Mouse (Mus musculus) lung, postnatal 25 days (tissue): Measurements from ENCODE around the gene Thumpd1.
"Not testable (repeated sequence)": the region's sequence is repeated elsewhere in the genome, so short reads cannot be mapped to it uniquely, and the experiment has no call there.

Experiments used
- DNase-seq: peaks from one replicate; pipeline ENCODE4 v3.0.0; 2022; ENCODE audit warnings: low spot score

Thumpd1 gene

GRCm38 (mm10) chr7:119720253-119720946 is at the start of gene Thumpd1:
TSS of gene Thumpd1 (minus strand) at chr7:119720798.
- DNase-seq: peak; percentile 91

GRCm38 (mm10) chr7:119769895-119770294 is 49.3 kb upstream of the Thumpd1 start:
- DNase-seq: no peak

- no peak for DNase-seq
Observed at GRCm38 (mm10) chr7:119766996-119767395, 46.4 kb upstream of the Thumpd1 start.

GRCm38 (mm10) chr7:119764377-119764776 is 43.8 kb upstream of the Thumpd1 start:
- no peak for DNase-seq

- DNase-seq: no peak
Observed at GRCm38 (mm10) chr7:119762166-119762697, 41.6 kb upstream of the Thumpd1 start.

- no peak for DNase-seq
Observed at GRCm38 (mm10) chr7:119760527-119760951, 39.9 kb upstream of the Thumpd1 start, which contains the start of gene Acsm3. TSS of gene Acsm3 (plus strand) at chr7:119760923.

- no peak for DNase-seq
Observed at GRCm38 (mm10) chr7:119753696-119754095, 33.1 kb upstream of the Thumpd1 start.

GRCm38 (mm10) chr7:119749942-119750341 is 29.3 kb upstream of the Thumpd1 start:
- DNase-seq: no peak

GRCm38 (mm10) chr7:119748761-119749160 is 28.2 kb upstream of the Thumpd1 start:
- no peak for DNase-seq

- DNase-seq: no peak
Observed at GRCm38 (mm10) chr7:119745869-119746268, 25.3 kb upstream of the Thumpd1 start.

GRCm38 (mm10) chr7:119744321-119744720 is 23.7 kb upstream of the Thumpd1 start:
- DNase-seq: no peak

GRCm38 (mm10) chr7:119739798-119740468 is 19.3 kb upstream of the Thumpd1 start:
- DNase-seq: not testable (repeated sequence)

GRCm38 (mm10) chr7:119738877-119739276 is 18.3 kb upstream of the Thumpd1 start:
- DNase-seq: no peak

GRCm38 (mm10) chr7:119731262-119731661 is 10.7 kb upstream of the Thumpd1 start:
- not testable (repeated sequence) for DNase-seq

- no peak for DNase-seq
Observed at GRCm38 (mm10) chr7:119727621-119728020, 7.0 kb upstream of the Thumpd1 start.

- peak; percentile 5 for DNase-seq
Observed at GRCm38 (mm10) chr7:119720947-119721310, 331 bp upstream of the Thumpd1 start.

- DNase-seq: no peak
Observed at GRCm38 (mm10) chr7:119714111-119714510, 6.5 kb downstream of the Thumpd1 start.

GRCm38 (mm10) chr7:119694926-119695325 is 25.7 kb downstream of the Thumpd1 start:
- DNase-seq: no peak

GRCm38 (mm10) chr7:119692302-119692701 is 28.3 kb downstream of the Thumpd1 start:
- DNase-seq: no peak

- no peak for DNase-seq
Observed at GRCm38 (mm10) chr7:119689726-119690125, 30.9 kb downstream of the Thumpd1 start, which contains the start of gene Acsm4. TSS of gene Acsm4 (plus strand) at chr7:119690026.

GRCm38 (mm10) chr7:119682699-119683098 is 37.9 kb downstream of the Thumpd1 start:
- no peak for DNase-seq

- no peak for DNase-seq
Observed at GRCm38 (mm10) chr7:119680107-119680506, 40.5 kb downstream of the Thumpd1 start.

- peak; percentile 16 for DNase-seq
Observed at GRCm38 (mm10) chr7:119673465-119673864, 47.1 kb downstream of the Thumpd1 start.
